Mouse (Mus musculus) left cerebral cortex, postnatal 36 days (tissue): ENCODE data around the gene Col3a1. TPM values are rescaled to one million over a fixed set of nuclear protein-coding genes. Genes with fewer than 3 reads are reported as not detected.

Experiments used
- DNase-seq, 2 experiments: peaks; one replicate each; pipeline ENCODE4 v3.0.0; 2021 to 2022; ENCODE audit warnings: low spot score in 2 of 2, mixed read lengths in 1 of 2
- intact Hi-C: fragments of 180-260 bp; cut with DNase I; formaldehyde crosslinking; loops from one replicate; pipeline ENCODE4 v1.15.1; 2025
- microRNA-seq: library from miRNA; unstranded; fragments of <30 nt; microRNA quantifications from one replicate; pipeline ENCODE4 v1.2.0, GENCODE M21; 2022
- total RNA-seq, 2 experiments: library from RNA; stranded (reverse); gene quantifications; 2 replicates each; pipeline ENCODE4 v1.2.3; 2021

Col3a1 gene
- total RNA-seq, 2 experiments from 2014 or later, result 7.9 to 11.0 TPM

DNA sequence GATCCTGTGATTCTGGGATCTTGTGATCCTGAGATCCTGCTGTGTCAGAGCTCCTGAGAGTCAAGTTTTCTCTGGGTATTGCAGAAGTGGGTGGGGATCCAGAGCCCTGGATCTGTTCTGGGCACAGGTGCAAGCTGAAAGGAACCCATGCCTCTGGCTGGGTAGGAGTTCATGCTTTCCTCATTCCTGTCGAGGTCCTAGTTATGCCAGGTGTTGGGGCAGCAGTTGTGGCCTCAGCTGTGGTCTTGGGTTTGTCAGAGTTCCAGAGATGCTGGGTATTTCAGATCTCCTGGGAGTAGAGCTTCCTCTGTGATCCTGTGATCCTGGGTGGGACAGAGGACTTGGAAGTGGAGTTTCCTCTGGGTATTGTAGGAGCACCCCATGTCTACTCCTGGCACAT is 54.1 kb downstream of the Col3a1 start:
- no peak for DNase-seq
- intact Hi-C loops, result no loop called here

DNA sequence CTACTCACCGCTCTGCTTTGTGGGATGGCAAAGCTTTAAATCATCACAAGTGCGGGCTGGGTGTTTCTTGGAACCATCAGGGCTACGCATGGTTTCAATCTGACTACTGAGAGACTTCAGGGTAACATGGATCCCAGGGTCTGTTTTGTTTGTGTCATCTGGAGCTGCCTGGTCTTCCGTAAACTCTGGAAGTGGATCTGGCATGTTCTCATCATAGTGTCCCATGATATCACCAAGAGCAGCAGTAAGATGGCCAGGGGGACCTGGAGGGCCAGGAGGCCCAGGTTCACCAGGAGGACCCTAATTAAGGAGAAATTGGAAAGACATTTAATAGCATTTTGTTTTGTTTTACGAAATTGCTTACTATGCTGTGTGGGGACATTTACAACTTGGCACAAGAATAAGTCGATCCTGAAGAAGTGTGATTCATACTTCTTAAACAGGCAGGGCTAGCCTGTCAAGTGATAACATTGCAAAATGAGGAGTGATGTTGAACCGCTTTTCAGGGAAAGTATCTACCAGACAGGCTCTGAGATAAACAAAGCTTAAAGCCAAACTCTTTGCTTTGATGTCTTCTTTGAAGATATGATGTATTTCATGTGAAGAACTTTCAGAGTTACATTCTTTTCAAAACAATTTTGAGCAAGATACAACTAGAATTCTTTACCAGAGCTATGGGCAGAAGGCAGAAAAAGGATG is 68.8 kb downstream of the Col3a1 start:
- intact Hi-C loops, result no loop called here
- DNase-seq, result no peak

GRCm38 (mm10) chr1:45381866-45382265 is 70.5 kb downstream of the Col3a1 start:
- intact Hi-C loops, result no loop called here
- DNase-seq, result no peak

Small RNA genes within 50 kb of the gene (microRNA-seq; reads per million reads assigned to microRNA genes)
- not detected for gene Gm47302

Other genes starting within 250 kb of the Col3a1 start
- gene Col5a2, start 191.7 kb downstream of the Col3a1 start, total RNA-seq, result 1 to 10 TPM; 2.5 to 5.1 TPM